Mouse (Mus musculus): ENCODE results near the gene Cerk.
"Not testable (repeated sequence)": the region's sequence is repeated elsewhere in the genome, so short reads cannot be mapped to it uniquely, and the experiment has no call there.

Gene Cerk

GRCm38 (mm10) chr15:86181941-86182439 is 4.0 kb downstream of the Cerk start:
- DNase-seq (ENCODE audit: low spot score in 2 of 2), result no peak

DNA sequence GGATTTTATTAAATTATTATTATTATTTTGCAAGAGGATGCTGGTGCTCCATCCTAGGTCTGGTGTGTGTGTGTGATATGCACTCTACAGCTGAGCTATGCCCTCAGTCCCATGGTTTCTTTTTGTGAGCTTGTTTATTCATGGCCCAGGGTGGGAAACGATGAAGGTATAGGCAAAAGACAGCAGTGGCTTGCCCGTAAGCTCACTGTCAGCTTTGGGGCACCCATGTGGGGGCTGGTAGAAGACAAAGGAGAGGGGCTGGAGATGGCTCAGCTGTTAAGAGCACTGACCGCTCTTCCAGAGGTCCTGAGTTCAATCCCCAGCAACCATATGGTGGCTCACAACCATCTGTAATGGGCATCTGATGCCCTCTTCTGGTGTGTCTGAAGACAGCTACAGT is 4.6 kb downstream of the Cerk start:
- DNase-seq (ENCODE audit: low spot score in 2 of 2), result not testable (repeated sequence)

GRCm38 (mm10) chr15:86180427-86180826 is 5.5 kb downstream of the Cerk start:
- DNase-seq (ENCODE audit: low spot score in 2 of 2), result no peak

GRCm38 (mm10) chr15:86178594-86178993 is 7.3 kb downstream of the Cerk start:
- no peak for DNase-seq (ENCODE audit: low spot score in 2 of 2)

DNA sequence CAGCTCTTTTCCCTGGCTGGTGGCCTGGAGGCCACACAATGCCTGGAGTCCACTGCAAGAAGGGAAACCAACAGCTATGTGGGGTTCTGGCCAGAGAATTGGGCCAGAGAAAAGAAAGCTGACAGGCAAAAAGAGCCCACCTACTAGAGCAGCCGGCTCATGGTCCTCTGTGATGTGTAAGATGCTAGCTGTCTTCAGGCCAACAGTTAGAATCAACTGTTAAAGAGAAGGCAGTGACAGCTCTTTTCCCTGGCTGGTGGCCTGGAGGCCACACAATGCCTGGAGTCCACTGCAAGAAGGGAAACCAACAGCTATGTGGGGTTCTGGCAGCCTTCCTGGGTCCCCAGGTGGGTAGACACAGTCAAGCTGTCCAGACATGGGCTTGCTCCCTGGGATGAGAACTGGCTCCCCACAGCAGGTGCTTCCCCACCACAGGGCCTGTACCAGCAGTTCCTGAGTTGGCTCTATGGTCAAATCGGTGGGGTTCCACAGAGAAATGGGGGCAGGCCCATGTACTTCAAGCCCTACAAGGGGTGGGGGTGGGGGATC is 8.2 kb downstream of the Cerk start:
- not testable (repeated sequence) for DNase-seq (ENCODE audit: low spot score in 2 of 2)

GRCm38 (mm10) chr15:86176771-86177702 is 8.9 kb downstream of the Cerk start:
- no peak for DNase-seq (ENCODE audit: low spot score in 2 of 2)

DNA sequence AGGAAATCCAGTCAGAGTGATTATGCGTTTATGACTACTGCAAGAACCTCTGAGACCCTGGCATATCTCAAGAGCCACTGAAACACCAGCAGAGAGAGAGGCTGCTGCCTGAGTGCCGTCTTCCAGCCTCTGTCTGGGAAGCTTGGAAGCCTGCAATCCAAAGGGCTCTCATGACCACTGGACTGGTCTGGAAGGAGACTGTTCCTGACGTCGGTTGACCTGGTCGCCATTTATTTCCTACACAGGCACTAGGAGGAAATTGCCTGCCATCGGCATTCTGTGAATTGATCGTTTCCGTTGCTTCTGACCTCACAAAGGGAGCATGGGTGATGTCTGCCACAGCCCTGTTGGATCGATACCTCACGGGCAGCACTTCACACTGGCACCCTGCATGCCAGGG is 9.8 kb downstream of the Cerk start:
- DNase-seq (ENCODE audit: low spot score in 2 of 2), result no peak

DNA sequence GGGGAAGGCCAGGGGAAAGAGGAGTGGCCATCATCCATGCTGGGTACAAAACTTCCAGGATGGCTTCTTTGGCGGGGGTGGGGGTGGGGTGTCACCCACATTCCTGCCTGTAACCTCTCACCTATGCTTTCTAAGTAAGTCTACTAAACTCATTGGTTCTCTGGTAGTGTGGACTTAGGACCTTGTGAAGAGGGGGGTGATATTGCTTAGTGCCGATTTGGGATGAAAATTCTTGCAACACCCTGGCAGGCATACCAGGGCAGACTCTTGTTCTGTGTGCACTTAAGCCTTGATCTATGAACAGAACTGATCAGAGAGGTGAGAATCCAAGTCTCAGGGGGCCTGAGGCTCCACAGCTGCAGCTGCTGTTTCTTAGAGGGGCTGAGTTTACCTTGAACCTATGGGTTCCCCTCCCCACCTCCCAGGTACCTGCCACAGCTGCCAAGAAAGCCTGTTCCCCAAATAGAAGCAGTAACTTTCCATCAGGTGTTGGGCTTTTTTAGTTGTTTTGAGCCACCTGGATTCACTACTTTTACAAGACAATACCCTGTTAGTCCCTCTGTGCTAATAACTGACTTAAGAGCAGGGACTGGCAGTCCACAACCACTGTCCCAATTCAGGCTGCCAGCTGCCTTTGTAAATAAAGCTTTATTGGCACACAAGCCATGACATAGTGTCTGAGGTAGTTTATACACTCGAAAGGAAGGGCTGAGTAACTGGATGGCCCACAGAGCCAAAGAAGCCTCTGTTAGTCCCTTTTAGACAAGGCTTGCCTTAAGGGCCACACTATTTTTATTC is 10.5 kb downstream of the Cerk start:
- no peak for DNase-seq (ENCODE audit: low spot score in 2 of 2)

DNA sequence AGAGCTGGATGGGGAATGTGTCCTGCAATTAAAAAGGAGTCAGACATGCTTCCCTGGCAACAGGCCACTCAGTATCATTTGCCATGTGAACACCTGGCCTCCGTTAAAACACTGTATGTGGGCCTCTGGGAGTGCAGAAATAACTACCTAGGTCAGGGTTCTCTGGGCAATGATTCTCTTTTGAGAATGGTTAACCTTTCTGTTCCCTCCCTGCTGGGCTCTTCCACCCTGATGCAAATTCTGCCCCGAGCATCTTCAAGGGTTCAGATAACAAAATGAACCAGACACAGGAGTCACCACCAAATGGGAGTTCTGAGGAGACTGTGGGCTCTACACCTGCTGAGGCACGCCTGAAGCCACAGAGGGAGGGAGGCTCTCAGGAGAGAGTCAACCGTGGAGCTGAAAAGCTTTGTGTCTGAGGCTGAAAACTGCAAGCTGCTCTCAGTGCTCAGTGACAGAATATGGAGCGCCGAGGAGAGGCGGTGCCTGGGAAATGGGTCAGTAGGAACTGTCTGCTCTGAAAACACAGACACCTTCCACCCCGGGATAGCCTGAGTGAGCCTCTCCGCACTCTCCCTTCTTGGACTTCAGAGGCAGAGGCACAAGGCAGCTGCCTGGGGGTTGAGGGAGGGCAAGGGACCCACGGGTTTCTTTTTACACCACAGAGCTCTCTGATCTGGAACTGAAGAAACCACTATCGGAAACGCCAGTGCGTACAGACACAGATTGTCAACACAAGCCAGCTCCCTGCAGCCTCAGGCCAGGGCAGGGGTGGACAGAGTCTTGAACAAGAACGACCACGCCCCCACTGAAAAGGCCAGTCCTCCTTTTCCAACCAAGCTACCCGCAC is 12.6 kb downstream of the Cerk start:
- no peak for DNase-seq (ENCODE audit: low spot score in 2 of 2)

GRCm38 (mm10) chr15:86172526-86172925 is 13.4 kb downstream of the Cerk start:
- DNase-seq (ENCODE audit: low spot score in 2 of 2), result no peak

DNA sequence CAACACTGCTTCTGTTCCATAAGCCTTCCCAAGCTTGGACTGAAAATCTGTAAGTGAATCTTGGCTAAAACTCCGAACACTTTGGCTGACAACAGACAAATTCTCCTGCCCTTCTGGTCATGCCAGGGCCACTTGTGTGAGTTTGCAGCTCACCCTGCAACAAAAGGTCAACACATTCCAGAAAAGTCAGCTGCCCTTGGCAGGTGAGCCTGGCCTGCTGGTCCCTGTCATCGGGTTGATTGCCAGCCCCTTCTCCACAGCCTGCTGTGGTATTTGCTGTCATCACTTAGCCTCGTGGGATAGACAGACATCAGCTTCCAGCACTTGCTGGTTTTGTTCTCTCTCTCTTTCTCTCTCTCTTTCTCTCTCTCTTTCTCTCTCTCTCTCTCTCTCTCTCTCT is 13.8 kb downstream of the Cerk start:
- no peak for DNase-seq (ENCODE audit: low spot score in 2 of 2)

DNA sequence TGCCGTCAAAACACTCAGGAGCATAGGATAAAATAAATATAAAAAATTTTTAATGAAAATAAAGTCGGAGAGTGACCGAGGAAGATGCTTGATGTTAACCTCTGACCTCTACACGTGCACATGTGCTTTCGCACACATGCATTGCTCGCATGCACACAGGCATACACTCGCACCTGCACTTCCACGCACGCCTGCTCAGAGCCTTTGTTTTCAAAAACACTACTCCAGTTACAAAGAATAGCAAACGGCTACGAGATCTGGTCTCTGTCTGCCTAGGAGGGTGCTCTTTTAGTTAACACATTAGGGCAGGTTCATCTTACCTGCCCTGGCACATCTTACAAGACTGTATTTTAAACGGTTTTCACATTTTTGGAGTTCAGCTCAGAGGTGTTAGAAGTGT is 14.6 kb downstream of the Cerk start:
- no peak for DNase-seq (ENCODE audit: low spot score in 2 of 2)

- DNase-seq (ENCODE audit: low spot score in 2 of 2), result no peak
These were observed 16.2 kb downstream of the Cerk start for GRCm38 (mm10) chr15:86169817-86170110.

- no peak for DNase-seq (ENCODE audit: low spot score in 2 of 2)
These were observed 16.8 kb downstream of the Cerk start for GRCm38 (mm10) chr15:86168941-86169816.

DNA sequence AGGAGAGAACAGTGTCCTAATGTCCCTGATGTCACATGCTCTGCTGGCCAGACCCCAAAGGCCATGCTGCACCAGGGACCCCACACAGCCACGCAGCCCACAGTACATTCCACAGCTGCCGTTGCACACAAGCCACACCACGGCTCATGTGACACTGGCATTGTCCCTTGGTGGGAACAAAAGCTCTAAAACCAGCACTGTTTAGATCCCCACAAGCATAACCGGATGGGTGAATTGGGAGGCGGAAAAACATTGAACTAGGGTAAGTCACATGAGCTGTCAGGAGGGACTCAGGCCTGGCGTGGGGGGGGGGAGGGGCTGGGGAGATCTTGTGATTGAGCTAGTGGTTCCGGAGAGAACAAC is 17.5 kb downstream of the Cerk start:
- no peak for DNase-seq (ENCODE audit: low spot score in 2 of 2)

GRCm38 (mm10) chr15:86167787-86168504 is 18.0 kb downstream of the Cerk start:
- DNase-seq (ENCODE audit: low spot score in 2 of 2), result no peak

DNA sequence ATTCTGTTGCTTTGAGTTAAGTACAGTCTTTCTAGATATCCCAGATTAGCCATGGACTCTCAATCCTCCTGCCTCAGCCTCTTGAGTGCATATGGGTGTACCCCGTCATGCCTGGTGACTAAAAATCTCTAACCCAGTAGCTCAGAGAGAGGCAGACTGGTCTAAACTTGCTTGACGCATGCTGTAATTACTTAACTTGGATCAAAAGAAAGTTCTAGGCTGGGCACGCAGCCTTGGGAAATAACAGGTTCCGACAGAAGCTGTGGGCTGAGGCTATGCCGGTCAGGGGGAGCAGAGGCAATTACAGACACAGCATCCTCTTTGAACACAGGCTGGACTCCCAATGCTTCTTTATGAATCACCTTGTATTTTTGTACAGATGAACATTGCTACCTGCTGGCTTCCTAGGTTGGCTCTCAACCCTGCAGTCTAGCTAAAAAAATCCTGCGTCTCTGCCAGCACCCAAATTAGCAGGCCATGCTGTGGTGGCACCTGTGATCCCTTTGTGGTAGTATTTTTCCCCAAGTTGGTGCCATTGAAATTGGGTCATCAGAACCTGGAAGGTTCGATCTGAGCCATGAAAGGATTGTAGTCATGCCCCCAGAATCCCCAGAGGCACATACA is 18.8 kb downstream of the Cerk start:
- no peak for DNase-seq (ENCODE audit: low spot score in 2 of 2)

DNA sequence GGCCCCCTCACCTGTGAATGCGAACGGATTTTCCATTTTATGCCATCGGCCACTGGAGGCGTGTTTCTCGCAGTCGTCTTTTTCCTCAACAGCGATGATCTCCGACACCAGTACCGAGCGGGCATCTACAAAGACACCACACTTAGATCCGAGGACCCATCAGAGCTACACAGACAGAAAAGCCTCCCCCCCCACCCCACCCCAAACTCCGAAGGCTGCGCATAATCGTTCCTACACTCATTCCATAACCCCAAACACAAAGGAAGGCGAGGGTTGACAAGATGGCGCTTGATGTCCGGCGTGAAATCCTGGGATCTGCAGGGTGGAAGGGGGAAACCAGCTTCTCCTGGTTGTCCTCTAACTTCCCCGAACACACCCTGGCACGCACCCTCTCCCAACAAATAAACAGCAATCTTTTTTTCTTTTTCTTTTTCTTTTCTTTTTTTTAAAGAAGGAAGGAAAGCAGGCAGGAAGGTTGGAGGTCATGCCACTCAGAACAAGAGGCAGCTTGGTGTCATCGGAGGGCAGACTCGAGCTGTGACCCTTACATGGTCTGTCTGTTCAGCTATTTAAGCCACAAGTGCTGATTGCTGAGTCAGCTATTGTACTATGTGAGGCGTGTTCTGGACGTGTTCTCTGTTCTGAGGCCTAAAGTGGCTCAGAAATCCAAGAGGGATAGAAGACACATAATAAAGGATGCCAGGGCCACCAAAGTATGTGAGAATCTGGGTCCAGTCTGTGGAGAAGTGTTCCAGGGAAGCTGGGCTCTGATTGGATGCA is 19.9 kb downstream of the Cerk start:
- DNase-seq (ENCODE audit: low spot score in 2 of 2), result no peak

All from frontal cortex, postnatal 25 days (tissue).